Mouse (Mus musculus) forebrain, embryonic 16.5 days (tissue): ENCODE data around the gene Hist1h2ag. TPM values are rescaled to one million over a fixed set of nuclear protein-coding genes. Genes with fewer than 3 reads are reported as not detected.
"Not testable (repeated sequence)": the region's sequence is repeated elsewhere in the genome, so short reads cannot be mapped to it uniquely, and the experiment has no call there.

ENCODE experiments used
- ATAC-seq: fragments of 200-750 bp; cut with Nextera tagmentation; 2 replicates; pipeline ENCODE4 v1.8.0; 2017; ENCODE audit warnings: mild to moderate bottlenecking, moderate library complexity
- H3K27ac ChIP-seq: fragments of 300-500 bp; sonication (generic); 2 replicates; pipeline ENCODE4 v1.5.1; 2014; ENCODE audit warnings: low read length, control low read depth
- H3K27me3 ChIP-seq: fragments of 300-500 bp; sonication (generic); replicated peaks from 2 replicates; pipeline ENCODE4 v1.6.1; 2014; ENCODE audit warnings: low read length; ENCODE audit not compliant: control insufficient read depth, insufficient read depth
- H3K36me3 ChIP-seq: fragments of 300-500 bp; sonication (generic); 2 replicates; pipeline ENCODE4 v1.6.1; 2014; ENCODE audit not compliant: control insufficient read depth, insufficient read depth
- H3K4me1 ChIP-seq: fragments of 300-500 bp; sonication (generic); replicated peaks from 2 replicates; pipeline ENCODE4 v1.6.1; 2014; ENCODE audit warnings: low read length; ENCODE audit not compliant: control insufficient read depth, insufficient read depth
- H3K4me2 ChIP-seq: fragments of 300-500 bp; sonication (generic); 2 replicates; pipeline ENCODE4 v1.6.1; 2014; ENCODE audit warnings: mild to moderate bottlenecking, low read length, control low read depth
- H3K4me3 ChIP-seq: fragments of 300-500 bp; sonication (generic); replicated peaks from 2 replicates; pipeline ENCODE4 v1.5.1; 2014; ENCODE audit warnings: mild to moderate bottlenecking, low read length, control low read depth
- H3K9ac ChIP-seq: fragments of 300-500 bp; sonication (generic); replicated peaks from 2 replicates; pipeline ENCODE4 v1.6.1; 2014; ENCODE audit warnings: low read depth, low read length, control low read depth
- H3K9me3 ChIP-seq: fragments of 300-500 bp; sonication (generic); 2 replicates; pipeline ENCODE4 v1.6.1; 2016; ENCODE audit warnings: low read length; ENCODE audit not compliant: control insufficient read depth
- WGBS: fragments of 180-500 bp; shearing (Covaris S2); extraction: QIAGEN DNeasy Blood & Tissue Kit; methylation state at CpG from one replicate; pipeline ENCODE4 v1.1.7; 2014; 5-methylcytosine and 5-hydroxymethylcytosine counted together
- polyA plus RNA-seq: library from polyadenylated mRNA; unstranded; fragments of >200 nt; fragmentation: Nextera tagmentation; extraction: Ambion mirVana; gene quantifications from 2 replicates; pipeline ENCODE4 v1.2.1, GENCODE M21; 2015

The Hist1h2ag gene
- polyA plus RNA-seq, 1 experiment from 2014 or later = 8.5 TPM

DNA sequence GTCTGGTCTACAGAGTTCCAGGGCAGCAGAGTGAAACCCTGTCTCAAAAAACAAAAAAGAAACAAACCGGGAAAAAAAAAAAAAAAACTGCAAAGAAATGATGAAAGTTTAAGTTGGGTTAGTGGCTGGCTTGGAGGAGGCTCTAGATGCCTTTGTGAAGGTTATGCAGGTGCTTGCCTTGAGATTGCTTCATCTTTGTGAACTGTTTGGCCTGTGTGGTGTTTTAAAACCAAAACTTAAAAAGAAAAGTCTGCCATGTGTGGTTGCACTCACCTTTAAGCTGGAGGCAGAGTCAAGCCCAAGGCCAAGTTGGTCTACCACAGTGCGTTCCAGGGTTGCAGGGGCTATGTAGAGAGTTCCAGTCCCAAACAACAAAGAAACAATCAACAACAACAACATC lies 6.3 kb upstream of the Hist1h2ag start:
- WGBS = 87% methylated on average over 2 of the region's 2 CpGs
- Histone ChIP-seq H3K9ac (no peak overlapping the region), H3K4me2 (no peak overlapping the region), H3K4me3 (no peak overlapping the region), H3K9me3 (no peaks in the 10 kb centered on the region), H3K36me3 (no peaks in the 10 kb centered on the region), H3K27me3 (no peaks in the 10 kb centered on the region), H3K4me1 (peaks cover 11% of the 10 kb centered on the region), H3K27ac (no peak overlapping the region)
- no peak for ATAC-seq

DNA sequence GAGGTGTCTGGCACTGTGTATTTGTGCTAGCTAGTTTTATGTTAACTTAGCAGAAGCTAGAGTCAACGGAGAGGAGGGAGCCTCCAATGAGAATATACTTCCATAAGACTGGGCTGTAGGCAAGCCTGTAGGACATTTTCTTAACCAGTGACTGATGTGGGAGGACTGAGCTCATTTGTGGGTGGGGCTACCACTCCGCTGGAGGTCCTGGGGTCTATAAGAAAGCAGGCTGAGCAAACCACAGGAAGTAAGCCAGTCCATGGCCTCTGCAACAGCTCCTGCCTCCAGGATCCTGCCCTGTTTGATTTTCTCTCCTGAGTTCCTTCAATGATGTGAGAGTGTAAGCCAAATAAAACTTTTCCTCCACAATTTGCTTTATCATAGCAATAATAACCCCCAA lies 2.6 kb upstream of the Hist1h2ag start:
- no peak for ATAC-seq
- no peak overlapping the region for H3K4me2 ChIP-seq
- 69% methylated on average over 2 of the region's 2 CpGs for WGBS

DNA sequence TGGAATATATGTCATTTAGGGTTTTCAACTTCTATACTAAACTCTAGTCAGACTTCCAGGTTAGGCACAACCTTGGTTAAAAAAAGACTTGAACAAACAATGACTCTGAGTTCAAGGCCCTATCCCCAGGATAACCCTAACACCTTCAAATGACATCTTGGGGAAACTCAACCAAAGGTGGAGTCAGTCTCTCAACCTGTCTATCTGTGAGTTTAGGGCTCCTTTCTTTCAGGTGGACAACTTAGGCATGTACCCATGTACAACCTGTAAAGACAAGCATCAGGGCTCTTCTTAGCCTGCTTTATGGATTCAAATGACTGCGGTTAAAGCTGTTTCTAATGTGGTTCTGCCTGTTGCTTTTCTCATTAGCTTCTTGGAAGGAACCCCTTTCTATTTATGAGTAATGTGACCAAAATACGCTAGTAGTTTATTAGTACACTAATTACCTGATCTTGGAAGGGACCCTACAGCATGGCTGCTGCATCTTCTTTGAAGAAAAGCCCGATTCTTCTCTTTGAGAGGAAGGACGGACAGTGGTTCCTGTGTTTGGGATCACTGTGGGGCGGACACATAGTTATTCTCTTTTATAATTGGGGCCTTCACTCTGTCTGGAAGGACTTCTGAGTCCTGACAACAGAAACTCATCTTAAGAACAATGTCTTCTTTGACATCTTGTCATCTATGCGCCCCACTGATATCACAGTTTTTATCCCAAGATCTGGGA lies 1.9 kb upstream of the Hist1h2ag start:
- Histone ChIP-seq H3K36me3 (no peaks in the 10 kb centered on the region), H3K27me3 (no peaks in the 10 kb centered on the region), H3K27ac (no peak overlapping the region), H3K9ac (no peak overlapping the region), H3K4me3 (no peak overlapping the region), H3K4me2 (no peak overlapping the region), H3K4me1 (peaks cover 20% of the 10 kb centered on the region), H3K9me3 (no peaks in the 10 kb centered on the region)
- ATAC-seq = no peak
- 77% methylated on average over 6 of the region's 6 CpGs for WGBS

More for the DNA sequence above, 2.6 kb upstream of the Hist1h2ag start:
- no peaks in the 10 kb centered on the region for H3K36me3 ChIP-seq
- H3K4me3 ChIP-seq = no peak overlapping the region
- H3K9me3 ChIP-seq = no peaks in the 10 kb centered on the region
- no peak overlapping the region for H3K9ac ChIP-seq
- no peaks in the 10 kb centered on the region for H3K27me3 ChIP-seq
- peaks cover 18% of the 10 kb centered on the region for H3K4me1 ChIP-seq
- no peak overlapping the region for H3K27ac ChIP-seq

DNA sequence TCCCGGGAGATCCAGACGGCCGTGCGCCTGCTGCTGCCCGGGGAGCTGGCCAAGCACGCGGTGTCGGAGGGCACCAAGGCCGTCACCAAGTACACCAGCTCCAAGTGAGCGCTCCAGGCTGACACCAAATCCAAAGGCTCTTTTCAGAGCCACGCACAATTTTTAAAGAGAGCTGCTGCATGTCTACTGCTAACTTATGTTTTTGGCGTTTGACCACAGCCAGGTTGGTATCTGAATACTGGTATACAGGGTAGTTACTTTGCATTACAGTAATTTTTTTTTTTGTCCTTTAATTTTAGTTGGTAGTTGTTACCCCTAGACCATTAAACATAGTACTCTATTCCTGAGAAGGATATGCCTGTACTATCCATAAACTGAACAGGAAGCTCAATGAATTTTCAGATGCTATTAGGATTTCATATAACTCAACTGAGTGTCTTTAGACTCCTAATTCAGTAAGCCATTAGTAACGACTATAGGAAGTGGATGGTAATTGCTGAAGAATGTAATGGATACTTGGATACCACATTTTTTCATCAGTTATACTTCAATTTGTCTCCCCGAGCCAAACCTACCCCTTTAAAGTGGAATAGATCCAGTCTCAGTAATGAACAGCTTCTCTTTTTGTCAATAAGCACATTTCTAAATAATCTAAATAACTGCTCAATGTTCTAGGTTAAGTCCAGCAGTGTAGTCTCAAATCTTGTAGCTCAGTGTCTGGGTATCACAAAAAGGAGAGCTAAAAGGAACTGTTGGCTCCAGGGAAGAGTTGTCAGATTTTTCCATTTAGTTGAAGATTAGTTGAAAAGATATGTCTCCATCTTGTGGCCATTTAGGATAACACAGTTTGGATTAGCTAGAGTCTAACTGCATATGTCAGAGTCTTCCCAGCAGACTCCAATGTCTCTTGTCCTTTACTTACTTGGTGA lies 1.0 kb upstream of the Hist1h2ag start:
- H3K4me2 ChIP-seq = peak overlapping the region; percentile 72
- H3K27ac ChIP-seq = peak overlapping the region; percentile 78
- H3K36me3 ChIP-seq = no peaks in the 10 kb centered on the region
- peaks cover 20% of the 10 kb centered on the region for H3K4me1 ChIP-seq
- WGBS = under 1% methylated on average over 10 of the region's 14 CpGs
- peak overlapping the region; percentile 49 for H3K9ac ChIP-seq
- ATAC-seq = peak; percentile 15
- H3K4me3 ChIP-seq = peak overlapping the region; percentile 46
- H3K27me3 ChIP-seq = no peaks in the 10 kb centered on the region
- H3K9me3 ChIP-seq = no peaks in the 10 kb centered on the region

DNA sequence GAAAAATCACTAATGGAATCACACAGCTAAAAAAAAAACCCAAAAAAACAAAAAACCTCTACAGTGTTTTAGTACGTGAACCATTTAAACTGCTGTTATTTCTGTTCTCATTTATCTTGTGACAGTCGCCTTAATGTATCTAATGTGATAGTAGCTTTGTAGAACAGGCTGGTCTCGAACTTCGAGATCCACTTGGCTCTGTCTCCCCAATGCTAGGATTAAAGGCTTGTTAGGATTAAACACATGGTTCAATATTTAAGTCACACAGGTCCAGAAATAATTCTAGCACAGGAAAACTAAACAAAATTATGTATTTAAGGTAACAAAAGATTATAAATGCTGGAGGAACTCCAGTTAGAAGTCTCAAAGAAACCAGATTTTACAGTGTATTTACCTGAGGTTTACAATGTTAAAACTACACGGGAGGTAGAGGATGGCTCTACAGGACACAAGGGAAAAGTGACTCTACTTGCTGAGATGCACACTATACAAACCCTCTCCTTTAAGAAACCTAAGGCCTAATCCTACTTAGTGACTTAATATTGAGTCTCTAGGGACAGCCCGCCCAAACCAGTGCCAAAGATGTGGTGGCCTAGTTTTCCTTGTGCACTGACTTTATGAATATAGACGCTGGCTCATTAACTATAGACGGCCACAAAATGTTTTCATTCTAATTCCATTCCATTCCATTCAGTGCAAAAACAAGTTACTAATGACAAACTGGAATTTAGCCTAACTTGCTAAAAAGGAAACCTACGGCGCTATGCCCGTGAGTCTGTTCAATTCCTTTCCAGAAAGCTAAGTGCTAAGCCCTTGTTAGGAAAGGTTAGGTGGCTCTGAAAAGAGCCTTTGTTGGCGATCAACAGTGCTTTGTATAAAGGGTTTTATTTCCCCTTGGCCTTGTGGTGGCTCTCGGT lies 835 bp downstream of the Hist1h2ag start:
- Histone ChIP-seq H3K4me2 (peak overlapping the region; percentile 65), H3K9me3 (no peaks in the 10 kb centered on the region), H3K36me3 (no peaks in the 10 kb centered on the region), H3K4me1 (peaks cover 20% of the 10 kb centered on the region), H3K4me3 (peak overlapping the region; percentile 41), H3K27me3 (no peaks in the 10 kb centered on the region), H3K9ac (peak overlapping the region; percentile 37; the same call in 1 of the 2 replicates), H3K27ac (peak overlapping the region; percentile 73)
- under 1% methylated on average over 13 of the region's 13 CpGs for WGBS
- ATAC-seq = no peak; the same call in 1 of the 2 replicates

DNA sequence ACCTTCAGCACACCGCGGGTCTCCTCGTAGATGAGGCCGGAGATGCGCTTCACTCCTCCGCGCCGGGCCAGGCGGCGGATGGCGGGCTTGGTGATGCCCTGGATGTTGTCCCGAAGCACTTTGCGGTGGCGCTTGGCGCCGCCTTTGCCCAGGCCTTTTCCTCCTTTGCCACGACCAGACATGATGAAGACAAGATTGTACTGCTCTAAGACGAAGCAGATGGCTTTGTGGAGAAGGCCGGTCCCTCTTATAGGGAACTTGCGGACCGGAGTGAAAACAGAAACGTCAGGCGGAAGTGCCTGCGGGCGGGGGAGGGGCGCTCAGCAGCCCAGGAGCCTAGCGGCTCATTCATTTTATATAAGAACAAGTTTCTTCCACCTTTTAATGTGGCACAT lies 1.6 kb downstream of the Hist1h2ag start, which contains the start of gene Hist1h4i:
Hist1h4i (minus strand) TSS at position 221 of the 395 bp plus-strand sequence.
- not testable (repeated sequence) for H3K36me3 ChIP-seq, H3K9me3 ChIP-seq, H3K27me3 ChIP-seq
- H3K27ac ChIP-seq = peak within 1 kb of the TSS; percentile 89
- peak within 1 kb of the TSS; percentile 52 for H3K9ac ChIP-seq
- 0% methylated on average over 20 of the region's 27 CpGs for WGBS
- ATAC-seq = peak; percentile 61
- H3K4me1 ChIP-seq = peaks cover 26% of the 10 kb centered on the region
- H3K4me2 ChIP-seq = peak within 1 kb of the TSS; percentile 89
- peak within 1 kb of the TSS; percentile 51 for H3K4me3 ChIP-seq

DNA sequence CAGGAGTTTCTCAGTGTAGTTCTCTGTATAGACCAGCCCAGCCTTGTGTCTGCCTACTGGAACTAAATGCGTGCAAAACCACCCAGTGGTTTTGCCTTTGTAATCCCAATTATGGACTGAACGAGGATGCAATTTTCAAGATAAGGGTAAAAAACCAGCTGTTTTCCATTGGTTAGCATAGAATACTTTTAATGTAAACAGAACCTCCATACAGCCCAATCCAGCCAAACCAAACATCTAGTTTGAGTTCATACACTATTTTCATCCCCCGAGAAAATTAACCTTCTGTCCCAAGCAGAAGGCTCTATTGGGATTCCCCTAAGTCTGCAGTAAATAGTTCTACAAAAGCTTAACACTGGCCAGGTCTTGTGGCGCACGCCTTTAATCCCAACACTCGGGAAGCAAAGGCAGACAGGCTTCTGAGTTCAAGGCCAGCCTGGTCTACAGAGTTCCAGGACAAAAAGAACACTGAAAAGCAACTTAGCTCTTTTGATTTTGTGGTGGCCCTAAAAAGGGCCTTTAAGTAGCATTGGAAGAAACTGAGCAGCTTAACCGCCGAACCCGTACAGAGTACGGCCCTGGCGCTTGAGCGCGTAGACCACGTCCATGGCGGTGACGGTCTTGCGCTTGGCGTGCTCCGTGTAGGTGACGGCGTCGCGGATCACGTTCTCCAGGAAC lies 2.1 kb downstream of the Hist1h2ag start:
- H3K9me3 ChIP-seq = no peaks in the 10 kb centered on the region
- H3K36me3 ChIP-seq = no peaks in the 10 kb centered on the region
- peak overlapping the region; percentile 89 for H3K27ac ChIP-seq
- ATAC-seq = no peak; the same call in 1 of the 2 replicates
- H3K9ac ChIP-seq = peak overlapping the region; percentile 52
- H3K4me3 ChIP-seq = peak overlapping the region; percentile 51
- WGBS = under 1% methylated on average over 15 of the region's 24 CpGs
- H3K4me2 ChIP-seq = peak overlapping the region; percentile 89
- no peaks in the 10 kb centered on the region for H3K27me3 ChIP-seq
- peaks cover 27% of the 10 kb centered on the region for H3K4me1 ChIP-seq

DNA sequence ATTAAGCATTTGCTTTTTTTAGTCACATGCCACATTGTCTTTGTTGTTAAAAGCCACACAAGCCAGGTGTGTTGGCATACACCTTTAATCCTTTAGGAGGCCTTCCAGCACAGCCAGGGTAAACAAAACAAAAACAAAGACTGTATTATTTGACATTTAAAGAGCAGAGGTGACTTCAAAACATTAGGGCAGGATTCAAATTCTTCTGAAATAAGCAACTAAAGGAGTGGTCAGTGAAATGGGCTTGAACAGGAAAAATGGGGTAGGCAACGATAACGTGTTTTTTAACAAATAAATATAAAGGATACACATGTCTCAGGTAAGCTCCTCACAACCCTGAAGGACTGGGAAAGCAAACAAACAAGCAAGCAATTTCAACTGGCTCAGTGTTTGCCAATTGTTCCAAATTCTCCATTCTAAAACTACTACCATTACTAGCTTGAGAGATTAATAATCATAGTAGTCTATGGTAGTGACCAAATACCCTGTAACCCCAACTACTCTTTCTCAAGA lies 2.7 kb downstream of the Hist1h2ag start:
- Histone ChIP-seq H3K27me3 (no peaks in the 10 kb centered on the region), H3K4me2 (peak overlapping the region; percentile 89), H3K9ac (0 out of 2 replicates have a peak overlapping the region, but pooled peaks have one; percentile 4), H3K9me3 (no peaks in the 10 kb centered on the region), H3K4me1 (peaks cover 28% of the 10 kb centered on the region), H3K36me3 (no peaks in the 10 kb centered on the region), H3K4me3 (peak overlapping the region; percentile 51), H3K27ac (peak overlapping the region; percentile 89)
- 5% methylated on average over 2 of the region's 2 CpGs for WGBS
- no peak for ATAC-seq
